Mouse (Mus musculus) embryonic fibroblast, embryonic 13.5 days (primary cell): ENCODE measurements around the gene Npas3.

Experiments used
- CTCF ChIP-seq: IDR thresholded peaks from 2 replicates; pipeline ENCODE4 v1.5.1; 2011; ENCODE audit warnings: mild to moderate bottlenecking, control low read depth, low read length, moderate library complexity, borderline replicate concordance; ENCODE audit not compliant: insufficient read depth
- POLR2A ChIP-seq: IDR thresholded peaks from 2 replicates; pipeline ENCODE4 v1.6.1; 2011; ENCODE audit warnings: low read depth, mild to moderate bottlenecking, control low read depth, low read length, moderate library complexity

DNA sequence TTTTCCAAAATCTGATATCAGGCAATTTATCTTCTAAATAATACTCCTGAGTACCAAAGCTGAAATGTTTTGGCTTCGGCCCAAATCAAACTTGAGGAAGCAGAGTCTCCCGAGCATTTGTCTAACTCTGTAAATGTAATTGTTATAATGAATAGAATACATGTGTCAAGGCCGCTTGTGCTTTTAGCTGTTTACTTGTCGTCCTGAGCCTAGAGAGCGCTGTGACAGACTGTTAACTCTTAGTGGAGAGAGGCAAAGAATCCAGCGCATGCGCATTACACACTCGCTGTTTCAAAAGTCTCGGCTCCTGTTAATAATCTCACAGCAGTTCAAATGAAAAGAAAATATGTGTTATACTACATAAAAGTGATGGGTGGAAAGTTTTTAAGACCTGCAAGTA is 94.3 kb downstream of the Npas3 start:
- TF ChIP-seq POLR2A (no peak), CTCF (no peak)
